Mouse (Mus musculus) CD4-positive, CD25-positive, alpha-beta regulatory T cell, adult 4 months (primary cell): ENCODE measurements around the gene Zrsr2. TPM values are rescaled to one million over a fixed set of nuclear protein-coding genes. Genes with fewer than 3 reads are reported as not detected.

Experiments used
- polyA plus RNA-seq, 2 experiments: library from polyadenylated mRNA; unstranded; fragments of 100-300 nt; shearing (Covaris generic); gene quantifications; one replicate each; pipeline ENCODE4 v1.2.1; 2017

Gene Zrsr2
- polyA plus RNA-seq, 2 experiments from 2014 or later: 39.8 to 45.1 TPM

Other genes with a start within 250 kb of the Zrsr2 start
- not detected for gene Rnf138rt1, start 197.3 kb downstream of the Zrsr2 start, polyA plus RNA-seq
- 10 to 100 TPM; 15.3 to 22.9 TPM for gene Ap1s2, start 49.6 kb downstream of the Zrsr2 start, polyA plus RNA-seq
- 1 to 10 TPM; 2.5 to 2.9 TPM for gene Car5b, start 69.3 kb upstream of the Zrsr2 start, polyA plus RNA-seq
- 1 to 10 TPM; 1.4 to 2.1 TPM for gene Siah1b, start 117.8 kb upstream of the Zrsr2 start, polyA plus RNA-seq
- not detected for gene Cltrn, start 130.2 kb upstream of the Zrsr2 start, polyA plus RNA-seq
- not detected for gene Ace2, start 180.7 kb upstream of the Zrsr2 start, polyA plus RNA-seq